Comparison of ENCODE assay signal across 24 mouse cellular contexts in the genomic region with DNA sequence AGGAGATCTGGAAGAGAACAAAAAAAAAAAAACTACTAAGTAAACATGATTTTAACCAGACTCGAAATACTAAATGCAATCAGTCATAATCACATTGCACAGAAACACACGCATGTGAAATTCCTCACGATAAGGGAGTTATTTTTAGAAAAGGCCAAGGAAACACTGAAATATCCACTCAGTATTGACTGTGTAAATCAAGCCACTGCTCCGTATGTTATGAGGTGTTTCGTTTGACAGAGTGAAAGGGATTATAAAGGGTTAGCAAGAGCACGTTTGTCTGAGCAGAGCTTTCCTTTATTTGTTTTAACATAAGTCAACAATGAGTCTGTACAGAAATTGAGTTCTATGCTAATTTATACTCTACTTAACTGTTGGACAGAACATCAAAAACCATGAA.
DNase-seq lines count a peak whose midpoint lies in the region; ATAC-seq and TF ChIP-seq lines count a peak whose summit lies in the region.
"Had no signal": no experiment of that assay in that cellular context is flagged by ENCODE, and none has a peak within 500 bp of the region (broad histone marks: within the 10 kb centered on the region; RNA-seq: fewer than 3 reads in every experiment).

No protein-coding gene starts in this region.

- TF ChIP-seq POLR2A in embryonic fibroblast, embryonic 13.5 days (IDR thresholded peaks at IDR 0.05; ENCODE audit: low read depth, low read length) = no peak

- H3K36me3 ChIP-seq in heart, embryonic 15.5 days = no peaks in the 10 kb centered on the region
- no peaks in the 10 kb centered on the region for H3K36me3 ChIP-seq in kidney, postnatal 0 days (ENCODE audit: insufficient read depth, low read length)
- H3K36me3 ChIP-seq in stomach, embryonic 14.5 days (ENCODE audit: control insufficient read depth, insufficient read depth, low read length) = no peaks in the 10 kb centered on the region
- no peaks in the 10 kb centered on the region for H3K36me3 ChIP-seq in forebrain, embryonic 16.5 days (ENCODE audit: control insufficient read depth, insufficient read depth)
- H3K36me3 ChIP-seq: embryonic facial prominence, embryonic 15.5 days; limb, embryonic 15.5 days had no signal

- ATAC-seq in heart, embryonic 15.5 days (replicated peaks; ENCODE audit: insufficient number of reproducible peaks, insufficient read depth, low FRiP score, low read depth) = no peak
- no peak for ATAC-seq in kidney, postnatal 0 days (replicated peaks; ENCODE audit: low FRiP score, low read depth)
- peak; percentile 90 for ATAC-seq in stomach, embryonic 14.5 days (ENCODE audit: insufficient number of reproducible peaks, insufficient read depth, low FRiP score, low read depth)
- ATAC-seq in forebrain, embryonic 16.5 days = no peak
- ATAC-seq: forebrain, postnatal 0 days had no signal

- no peaks in the 10 kb centered on the region for H3K27me3 ChIP-seq in heart, embryonic 15.5 days
- H3K27me3 ChIP-seq in kidney, postnatal 0 days (ENCODE audit: insufficient read depth, low read length) = no peaks in the 10 kb centered on the region
- no peaks in the 10 kb centered on the region for H3K27me3 ChIP-seq in stomach, embryonic 14.5 days (ENCODE audit: control insufficient read depth, insufficient read depth, low read length)
- H3K27me3 ChIP-seq in forebrain, embryonic 16.5 days (replicated peaks; ENCODE audit: control insufficient read depth, insufficient read depth, low read length) = no peaks in the 10 kb centered on the region
- H3K27me3 ChIP-seq: embryonic facial prominence, embryonic 15.5 days; limb, embryonic 15.5 days had no signal

- no peak for DNase-seq in heart, adult 9 months (ENCODE audit: low spot score in 2 of 2)
- DNase-seq in kidney, postnatal 0 days (ENCODE audit: low spot score) = peak; percentile 46
- no peak for DNase-seq in kidney, postnatal 25 days
- DNase-seq: adrenal gland, postnatal 25 days; cerebellum, adult 8-10 months; cerebellum, postnatal 36 days; embryo, embryonic 11 days; forebrain, postnatal 0 days; gastrocnemius, postnatal 25 days; heart, adult 18-20 months; heart, postnatal 36 days; kidney, adult 11 months; kidney, postnatal 10 days; left cerebral cortex, postnatal 4 days; thymus, postnatal 25 days had no signal

- H3K4me1 ChIP-seq in heart, embryonic 15.5 days (replicated peaks) = 0 out of 2 replicates have a peak, but pooled peaks cover 2% of the 10 kb centered on the region
- no peaks in the 10 kb centered on the region for H3K4me1 ChIP-seq in kidney, postnatal 0 days (replicated peaks; ENCODE audit: insufficient read depth, low read length)
- no peaks in the 10 kb centered on the region for H3K4me1 ChIP-seq in embryonic fibroblast, embryonic 13.5 days (ENCODE audit: control insufficient read depth, insufficient read depth, low read length)
- no peaks in the 10 kb centered on the region for H3K4me1 ChIP-seq in stomach, embryonic 14.5 days (ENCODE audit: control insufficient read depth, insufficient read depth, low read length)
- H3K4me1 ChIP-seq in forebrain, embryonic 16.5 days (replicated peaks; ENCODE audit: control insufficient read depth, insufficient read depth, low read length) = no peaks in the 10 kb centered on the region
- H3K4me1 ChIP-seq: embryonic facial prominence, embryonic 15.5 days; limb, embryonic 15.5 days had no signal

- H3K9ac ChIP-seq in heart, embryonic 15.5 days = no peak overlapping the region
- no peak overlapping the region for H3K9ac ChIP-seq in kidney, postnatal 0 days (ENCODE audit: low read depth, low read length)
- H3K9ac ChIP-seq in stomach, embryonic 14.5 days (replicated peaks; ENCODE audit: low read depth, low read length) = no peak overlapping the region
- no peak overlapping the region for H3K9ac ChIP-seq in forebrain, embryonic 16.5 days (replicated peaks; ENCODE audit: low read depth, low read length)
- H3K9ac ChIP-seq: embryonic facial prominence, embryonic 15.5 days; forebrain, postnatal 0 days; hindbrain, embryonic 14.5 days; limb, embryonic 15.5 days; liver, embryonic 14.5 days had no signal

- H3K4me3 ChIP-seq in heart, embryonic 15.5 days = no peak overlapping the region
- no peak overlapping the region for H3K4me3 ChIP-seq in kidney, postnatal 0 days (replicated peaks; ENCODE audit: low read depth, low read length)
- H3K4me3 ChIP-seq in embryonic fibroblast, embryonic 13.5 days (ENCODE audit: insufficient read depth, low read length) = no peak overlapping the region
- no peak overlapping the region for H3K4me3 ChIP-seq in stomach, embryonic 14.5 days (ENCODE audit: low read depth, low read length)
- no peak overlapping the region for H3K4me3 ChIP-seq in forebrain, embryonic 16.5 days (replicated peaks; ENCODE audit: low read length)
- H3K4me3 ChIP-seq: embryonic facial prominence, embryonic 15.5 days; limb, embryonic 15.5 days had no signal

- no peaks in the 10 kb centered on the region for H3K9me3 ChIP-seq in heart, embryonic 15.5 days (replicated peaks)
- H3K9me3 ChIP-seq in kidney, postnatal 0 days (replicated peaks; ENCODE audit: low read length) = no peaks in the 10 kb centered on the region
- no peaks in the 10 kb centered on the region for H3K9me3 ChIP-seq in stomach, embryonic 14.5 days (ENCODE audit: control insufficient read depth, low read depth, low read length)
- H3K9me3 ChIP-seq in forebrain, embryonic 16.5 days (ENCODE audit: control insufficient read depth, low read length) = no peaks in the 10 kb centered on the region
- H3K9me3 ChIP-seq: embryonic facial prominence, embryonic 15.5 days; limb, embryonic 15.5 days had no signal

- peak overlapping the region; percentile 33; the same call in 1 of the 2 replicates for H3K4me2 ChIP-seq in heart, embryonic 15.5 days
- H3K4me2 ChIP-seq in kidney, postnatal 0 days (ENCODE audit: low read length) = no peak overlapping the region
- H3K4me2 ChIP-seq in stomach, embryonic 14.5 days (replicated peaks; ENCODE audit: low read depth, low read length) = no peak overlapping the region
- no peak overlapping the region for H3K4me2 ChIP-seq in forebrain, embryonic 16.5 days (ENCODE audit: low read length)
- H3K4me2 ChIP-seq: embryonic facial prominence, embryonic 15.5 days; hindbrain, embryonic 14.5 days; limb, embryonic 15.5 days; midbrain, embryonic 11.5 days had no signal

- 14% methylated on average over 6 of the region's 6 CpGs for WGBS in heart, embryonic 15.5 days
- WGBS in kidney, postnatal 0 days = 34% methylated on average over 6 of the region's 6 CpGs
- WGBS in stomach, embryonic 14.5 days = 6% methylated on average over 6 of the region's 6 CpGs
- WGBS in forebrain, embryonic 16.5 days = 56% methylated on average over 6 of the region's 6 CpGs

- TF ChIP-seq CTCF in kidney, postnatal 0 days (IDR thresholded peaks at IDR 0.05; ENCODE audit: low read depth) = no peak
- TF ChIP-seq CTCF in embryonic fibroblast, embryonic 13.5 days (IDR thresholded peaks at IDR 0.05; ENCODE audit: borderline replicate concordance, insufficient read depth, low read length) = no peak

- no peak overlapping the region for H3K27ac ChIP-seq in heart, embryonic 15.5 days
- H3K27ac ChIP-seq in kidney, postnatal 0 days = no peak overlapping the region
- H3K27ac ChIP-seq in embryonic fibroblast, embryonic 13.5 days (ENCODE audit: insufficient read depth, low read length) = 0 out of 2 replicates have a peak overlapping the region, but pooled peaks have one; percentile 24
- H3K27ac ChIP-seq in stomach, embryonic 14.5 days (ENCODE audit: low read length) = no peak overlapping the region
- H3K27ac ChIP-seq in forebrain, embryonic 16.5 days (ENCODE audit: low read length) = no peak overlapping the region
- H3K27ac ChIP-seq: embryonic facial prominence, embryonic 15.5 days; hindbrain, embryonic 14.5 days; limb, embryonic 15.5 days; liver, embryonic 14.5 days had no signal
